Mouse (Mus musculus): ENCODE data around the gene Nufip1.

The Nufip1 gene

GRCm38 (mm10) chr14:76110396-76111221 lies at the start of gene Nufip1, which contains the start of gene Gpalpp1:
Gene Nufip1 (plus strand): TSS chr14:76110891.
Gene Gpalpp1 (minus strand): TSS chr14:76110760.
- peak; percentile 78 for DNase-seq (ENCODE audit: low spot score)

- DNase-seq (ENCODE audit: low spot score): no peak
These were observed 43.5 kb upstream of the Nufip1 start for GRCm38 (mm10) chr14:76067237-76067636.

GRCm38 (mm10) chr14:76068296-76068695 lies 42.4 kb upstream of the Nufip1 start:
- DNase-seq (ENCODE audit: low spot score): no peak

- no peak for DNase-seq (ENCODE audit: low spot score)
These were observed 41.4 kb upstream of the Nufip1 start for GRCm38 (mm10) chr14:76069296-76069695.

GRCm38 (mm10) chr14:76072626-76073025 lies 38.1 kb upstream of the Nufip1 start:
- no peak for DNase-seq (ENCODE audit: low spot score)

- DNase-seq (ENCODE audit: low spot score): no peak
These were observed 36.5 kb upstream of the Nufip1 start for GRCm38 (mm10) chr14:76074206-76074605.

GRCm38 (mm10) chr14:76075721-76076120 lies 35.0 kb upstream of the Nufip1 start:
- no peak for DNase-seq (ENCODE audit: low spot score)

GRCm38 (mm10) chr14:76076602-76077001 lies 34.1 kb upstream of the Nufip1 start:
- no peak for DNase-seq (ENCODE audit: low spot score)

- peak; percentile 32 for DNase-seq (ENCODE audit: low spot score)
These were observed 33.6 kb upstream of the Nufip1 start for GRCm38 (mm10) chr14:76077088-76077491.

GRCm38 (mm10) chr14:76081451-76081850 lies 29.2 kb upstream of the Nufip1 start:
- no peak for DNase-seq (ENCODE audit: low spot score)

GRCm38 (mm10) chr14:76082086-76082636 lies 28.5 kb upstream of the Nufip1 start:
- DNase-seq (ENCODE audit: low spot score): no peak

- DNase-seq (ENCODE audit: low spot score): no peak
These were observed 26.5 kb upstream of the Nufip1 start for GRCm38 (mm10) chr14:76084188-76084587.

GRCm38 (mm10) chr14:76097244-76097643 lies 13.4 kb upstream of the Nufip1 start:
- no peak for DNase-seq (ENCODE audit: low spot score)

GRCm38 (mm10) chr14:76097815-76098214 lies 12.9 kb upstream of the Nufip1 start:
- DNase-seq (ENCODE audit: low spot score): no peak

GRCm38 (mm10) chr14:76099543-76099942 lies 11.1 kb upstream of the Nufip1 start:
- DNase-seq (ENCODE audit: low spot score): no peak

GRCm38 (mm10) chr14:76115744-76116143 lies 5.1 kb downstream of the Nufip1 start:
- no peak for DNase-seq (ENCODE audit: low spot score)

GRCm38 (mm10) chr14:76118963-76119362 lies 8.3 kb downstream of the Nufip1 start:
- no peak for DNase-seq (ENCODE audit: low spot score)

GRCm38 (mm10) chr14:76120472-76120871 lies 9.8 kb downstream of the Nufip1 start:
- DNase-seq (ENCODE audit: low spot score): no peak

GRCm38 (mm10) chr14:76121901-76122662 lies 11.4 kb downstream of the Nufip1 start:
- DNase-seq (ENCODE audit: low spot score): peak; percentile 23

GRCm38 (mm10) chr14:76122663-76123058 lies 12.0 kb downstream of the Nufip1 start:
- no peak for DNase-seq (ENCODE audit: low spot score)

GRCm38 (mm10) chr14:76127311-76127710 lies 16.6 kb downstream of the Nufip1 start:
- DNase-seq (ENCODE audit: low spot score): no peak

- DNase-seq (ENCODE audit: low spot score): no peak
These were observed 17.5 kb downstream of the Nufip1 start for GRCm38 (mm10) chr14:76128174-76128573.

- DNase-seq (ENCODE audit: low spot score): no peak
These were observed 24.3 kb downstream of the Nufip1 start for GRCm38 (mm10) chr14:76134975-76135374.

Data from ovary, postnatal 14 days (tissue).